Mouse (Mus musculus): Measurements from ENCODE around the gene Nsd1. TPM values are rescaled to one million over a fixed set of nuclear protein-coding genes. Genes with fewer than 3 reads are reported as not detected.

Nsd1 gene
- polyA plus RNA-seq, 1 experiment from 2014 or later, result 13.3 TPM

DNA sequence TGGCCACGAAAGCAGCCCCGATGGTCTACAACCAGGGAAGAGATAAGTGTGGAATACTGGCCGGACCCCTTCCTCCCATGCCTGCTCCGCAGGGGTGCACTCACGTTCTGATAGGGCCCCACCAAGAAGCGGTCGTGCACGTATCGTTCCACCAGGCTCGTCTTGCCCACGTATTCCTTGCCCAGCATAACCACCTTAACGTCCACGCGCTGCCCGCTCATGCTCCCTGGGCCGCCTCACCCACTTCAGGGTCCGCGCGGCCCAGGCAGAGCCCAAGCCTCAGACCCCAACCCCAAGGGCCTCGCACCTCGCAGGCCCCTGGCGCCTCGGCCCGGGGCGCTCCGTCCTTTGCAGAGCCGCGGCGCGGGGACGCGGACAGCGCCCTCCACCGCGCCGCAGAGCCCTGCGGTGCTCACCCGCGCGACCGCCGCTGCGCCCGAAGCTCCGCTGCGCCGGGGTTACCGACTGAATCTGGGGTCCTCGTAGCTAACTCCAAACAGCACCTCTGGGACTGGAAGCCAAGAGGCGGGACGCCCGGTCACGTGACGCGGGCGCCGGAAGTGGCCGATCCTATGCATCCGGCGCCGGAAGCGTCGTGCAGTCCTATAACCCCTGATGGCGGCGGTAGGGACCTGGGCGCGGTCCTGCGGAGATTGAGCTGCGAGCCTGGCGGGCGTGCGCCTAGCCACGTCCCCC lies 112.0 kb downstream of the Nsd1 start, which contains the start of gene Rab24:
TSS of gene Rab24 (minus strand) at position 513 of the 696 bp plus-strand sequence.
- peak within 1 kb of the TSS; percentile 99 for H3K4me2 ChIP-seq
- peak within 1 kb of the TSS; percentile 91 for H3K4me3 ChIP-seq (replicated peaks)
- peak; percentile 91 for ATAC-seq (ENCODE audit: insufficient read depth)
- no peaks in the 10 kb centered on the region for H3K9me3 ChIP-seq (replicated peaks)
- H3K27ac ChIP-seq (replicated peaks), result peak within 1 kb of the TSS; percentile 84
- under 1% methylated on average over 73 of the region's 73 CpGs for WGBS (ENCODE audit: insufficient replicate concordance)
- H3K9ac ChIP-seq, result peak within 1 kb of the TSS; percentile 99
- peaks cover 72% of the 10 kb centered on the region for H3K36me3 ChIP-seq (replicated peaks)
- no peaks in the 10 kb centered on the region for H3K27me3 ChIP-seq
- peaks cover 70% of the 10 kb centered on the region for H3K4me1 ChIP-seq (replicated peaks)

DNA sequence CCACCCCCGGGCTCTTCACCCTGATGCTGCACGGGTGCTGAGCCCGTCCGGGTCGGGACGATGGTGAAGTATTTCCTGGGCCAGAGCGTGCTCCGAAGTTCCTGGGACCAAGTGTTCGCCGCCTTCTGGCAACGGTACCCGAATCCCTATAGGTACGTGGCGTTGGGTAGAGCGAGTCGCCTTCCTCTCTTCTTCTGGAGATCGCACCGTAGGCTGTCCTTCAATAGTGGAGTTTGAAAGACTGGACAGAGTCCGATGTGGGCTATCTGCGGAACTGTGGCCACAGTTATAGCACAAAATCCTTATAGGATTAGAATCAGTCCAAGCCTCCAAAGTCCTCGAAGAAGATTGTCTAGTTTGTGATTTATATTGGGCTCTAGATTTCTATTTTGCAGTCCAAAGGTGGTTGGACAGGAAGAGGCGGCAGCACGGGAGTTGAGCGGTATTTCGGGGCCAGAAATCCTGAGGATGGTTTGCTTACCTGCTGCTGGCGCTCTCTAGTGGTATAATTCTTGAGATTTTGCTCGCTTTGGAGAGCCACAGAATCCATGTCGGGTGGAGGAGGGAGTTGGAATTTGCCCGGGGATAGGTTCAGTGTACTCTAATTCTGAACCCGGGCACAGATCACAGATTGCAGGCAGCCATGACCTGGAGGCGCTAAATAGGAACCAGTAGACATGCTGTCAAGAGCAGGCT lies 112.7 kb downstream of the Nsd1 start:
- H3K36me3 ChIP-seq (replicated peaks), result peaks cover 72% of the 10 kb centered on the region
- H3K9me3 ChIP-seq (replicated peaks), result no peaks in the 10 kb centered on the region
- peak; percentile 26 for ATAC-seq (ENCODE audit: insufficient read depth)
- H3K27ac ChIP-seq (replicated peaks), result peak overlapping the region; percentile 84
- peaks cover 77% of the 10 kb centered on the region for H3K4me1 ChIP-seq (replicated peaks)
- under 1% methylated on average over 31 of the region's 31 CpGs for WGBS (ENCODE audit: insufficient replicate concordance)
- peak overlapping the region; percentile 99 for H3K4me2 ChIP-seq
- no peaks in the 10 kb centered on the region for H3K27me3 ChIP-seq
- peak overlapping the region; percentile 91 for H3K4me3 ChIP-seq (replicated peaks)
- H3K9ac ChIP-seq, result peak overlapping the region; percentile 99

DNA sequence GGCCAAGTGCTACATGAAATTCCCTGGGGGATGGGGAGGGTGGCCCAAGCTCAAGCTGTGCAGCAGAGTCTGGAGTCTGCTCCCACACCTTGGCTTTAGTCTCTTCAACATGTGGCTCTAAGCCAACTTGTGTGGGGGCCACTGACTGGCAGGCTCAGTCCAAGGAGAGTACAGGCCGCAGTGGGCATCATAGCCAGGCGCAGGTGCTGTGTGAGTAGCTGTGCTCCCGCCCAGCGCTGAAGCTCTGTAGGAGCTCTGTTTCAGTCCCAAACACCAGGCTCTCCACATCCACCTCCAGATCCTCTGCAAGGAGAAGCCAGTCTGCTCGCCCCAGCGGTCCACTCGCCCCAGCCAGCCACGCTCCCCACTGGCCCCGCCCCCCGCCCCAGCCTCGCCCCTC lies 116.0 kb downstream of the Nsd1 start:
- no peak for ATAC-seq (ENCODE audit: insufficient read depth)
- Histone ChIP-seq H3K9ac (no peak overlapping the region), H3K27me3 (no peaks in the 10 kb centered on the region), H3K36me3 (replicated peaks) (peaks cover 59% of the 10 kb centered on the region), H3K27ac (replicated peaks) (no peak overlapping the region), H3K4me2 (0 out of 2 replicates have a peak overlapping the region, but pooled peaks have one; percentile 25), H3K4me1 (replicated peaks) (peaks cover 89% of the 10 kb centered on the region), H3K4me3 (replicated peaks) (0 out of 2 replicates have a peak overlapping the region, but pooled peaks have one; percentile 1), H3K9me3 (replicated peaks) (no peaks in the 10 kb centered on the region)
- 83% methylated on average over 11 of the region's 11 CpGs for WGBS (ENCODE audit: insufficient replicate concordance)

DNA sequence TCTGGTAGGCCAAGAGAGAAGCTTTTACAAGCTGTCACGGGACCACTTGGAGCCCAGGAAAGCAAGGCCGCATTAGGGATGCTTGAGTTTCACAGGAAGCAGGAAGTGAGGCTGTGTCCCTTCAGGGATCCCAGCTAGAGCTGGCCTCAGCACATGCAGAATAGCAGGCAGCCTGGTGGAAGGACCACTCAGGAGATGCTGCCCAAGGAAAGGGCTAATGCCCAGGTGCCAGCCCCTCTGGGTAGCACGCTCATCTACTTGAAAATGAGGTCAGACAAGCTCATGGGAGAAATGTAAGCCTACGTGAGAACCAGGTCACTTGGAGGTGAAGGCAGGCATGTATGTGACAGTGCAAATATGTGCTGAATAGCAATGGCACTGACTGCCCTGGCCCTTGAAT lies 117.6 kb downstream of the Nsd1 start:
- WGBS (ENCODE audit: insufficient replicate concordance), result 53% methylated on average over 4 of the region's 4 CpGs
- Histone ChIP-seq H3K9me3 (replicated peaks) (no peaks in the 10 kb centered on the region), H3K4me1 (replicated peaks) (peaks cover 88% of the 10 kb centered on the region), H3K4me2 (peak overlapping the region; percentile 96), H3K9ac (peak overlapping the region; percentile 21; the same call in 1 of the 2 replicates), H3K27me3 (0 out of 2 replicates have a peak, but pooled peaks cover 3% of the 10 kb centered on the region), H3K27ac (replicated peaks) (no peak overlapping the region), H3K36me3 (replicated peaks) (peaks cover 57% of the 10 kb centered on the region), H3K4me3 (replicated peaks) (peak overlapping the region; percentile 83)
- ATAC-seq (ENCODE audit: insufficient read depth), result no peak

DNA sequence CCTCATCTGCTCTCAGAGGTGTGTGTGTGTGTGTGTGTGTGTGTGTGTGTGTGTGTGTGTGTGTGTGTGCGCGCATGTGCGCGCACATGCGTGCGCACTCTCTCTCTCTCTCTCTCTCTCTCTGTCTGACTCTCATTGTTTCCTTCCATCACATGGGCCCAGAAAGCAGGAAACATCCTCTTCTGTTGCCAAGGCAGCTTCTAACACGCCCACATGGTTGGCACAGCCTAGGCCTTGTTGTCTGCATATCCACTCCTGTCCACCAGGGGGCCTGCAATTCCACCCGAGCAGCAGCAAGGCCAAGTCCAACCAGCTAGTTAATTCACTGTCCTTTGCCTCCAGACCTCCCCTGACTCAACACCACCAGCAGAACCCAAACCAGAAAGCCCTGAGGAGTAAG lies 118.1 kb downstream of the Nsd1 start:
- peak overlapping the region; percentile 83 for H3K4me3 ChIP-seq (replicated peaks)
- 0 out of 2 replicates have a peak overlapping the region, but pooled peaks have one; percentile 97 for H3K27ac ChIP-seq (replicated peaks)
- no peak for ATAC-seq (ENCODE audit: insufficient read depth)
- 0 out of 2 replicates have a peak, but pooled peaks cover 8% of the 10 kb centered on the region for H3K27me3 ChIP-seq
- H3K9ac ChIP-seq, result peak overlapping the region; percentile 87
- no peaks in the 10 kb centered on the region for H3K9me3 ChIP-seq (replicated peaks)
- peaks cover 83% of the 10 kb centered on the region for H3K4me1 ChIP-seq (replicated peaks)
- H3K36me3 ChIP-seq (replicated peaks), result peaks cover 57% of the 10 kb centered on the region
- peak overlapping the region; percentile 96 for H3K4me2 ChIP-seq
- WGBS (ENCODE audit: insufficient replicate concordance), result 53% methylated on average over 8 of the region's 8 CpGs

DNA sequence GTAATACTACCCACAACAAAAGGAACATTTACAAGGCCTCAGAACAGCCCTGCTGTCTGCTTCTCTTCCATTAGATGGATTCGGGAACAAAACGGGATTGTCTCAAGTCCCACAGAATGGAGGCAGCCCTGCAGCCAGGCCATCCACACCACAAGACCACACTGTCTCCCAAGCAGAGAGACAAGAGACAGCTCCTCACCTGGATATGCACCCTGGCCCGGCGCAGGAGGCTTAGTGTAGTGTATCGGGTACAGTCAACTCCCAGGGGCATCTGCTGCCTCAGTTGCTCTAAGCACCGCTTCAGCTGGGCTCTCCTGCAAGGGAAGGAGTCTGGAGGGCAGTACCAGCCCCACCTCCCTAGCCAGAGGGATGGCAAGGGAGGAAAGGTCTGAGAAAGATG lies 118.6 kb downstream of the Nsd1 start:
- 68% methylated on average over 6 of the region's 6 CpGs for WGBS (ENCODE audit: insufficient replicate concordance)
- peak overlapping the region; percentile 97 for H3K27ac ChIP-seq (replicated peaks)
- peak overlapping the region; percentile 96 for H3K4me2 ChIP-seq
- no peaks in the 10 kb centered on the region for H3K9me3 ChIP-seq (replicated peaks)
- no peak for ATAC-seq (ENCODE audit: insufficient read depth)
- H3K4me3 ChIP-seq (replicated peaks), result peak overlapping the region; percentile 83
- peaks cover 52% of the 10 kb centered on the region for H3K36me3 ChIP-seq (replicated peaks)
- H3K4me1 ChIP-seq (replicated peaks), result peaks cover 78% of the 10 kb centered on the region
- 0 out of 2 replicates have a peak, but pooled peaks cover 13% of the 10 kb centered on the region for H3K27me3 ChIP-seq
- H3K9ac ChIP-seq, result peak overlapping the region; percentile 87

DNA sequence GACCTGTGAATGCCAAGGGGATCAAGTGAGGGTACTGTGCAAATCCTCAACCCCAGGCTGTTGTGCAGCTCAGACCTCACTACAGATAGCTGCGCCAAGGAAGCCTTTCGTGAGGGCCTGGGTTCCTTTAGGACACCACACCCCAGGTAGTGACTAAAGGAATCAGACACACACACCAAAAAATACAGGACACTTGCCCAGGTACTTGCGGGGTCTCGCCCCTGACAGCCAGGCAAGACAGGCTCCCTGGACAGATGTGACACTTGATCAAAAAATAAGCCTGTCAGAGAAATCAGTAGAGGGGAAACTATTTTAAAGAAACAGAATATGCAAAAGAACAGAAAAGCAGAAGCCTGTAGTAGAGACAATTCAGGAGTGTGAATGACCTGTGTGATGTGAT lies 119.1 kb downstream of the Nsd1 start:
- no peak for ATAC-seq (ENCODE audit: insufficient read depth)
- 78% methylated on average over 4 of the region's 4 CpGs for whole genome bisulfite sequencing (ENCODE audit: insufficient replicate concordance)
- H3K9me3 ChIP-seq (replicated peaks), result no peaks in the 10 kb centered on the region
- 0 out of 2 replicates have a peak, but pooled peaks cover 13% of the 10 kb centered on the region for H3K27me3 ChIP-seq
- H3K36me3 ChIP-seq (replicated peaks), result peaks cover 48% of the 10 kb centered on the region
- peak overlapping the region; percentile 83 for H3K4me3 ChIP-seq (replicated peaks)
- peak overlapping the region; percentile 96 for H3K4me2 ChIP-seq
- peaks cover 73% of the 10 kb centered on the region for H3K4me1 ChIP-seq (replicated peaks)
- peak overlapping the region; percentile 87 for H3K9ac ChIP-seq
- H3K27ac ChIP-seq (replicated peaks), result peak overlapping the region; percentile 97

DNA sequence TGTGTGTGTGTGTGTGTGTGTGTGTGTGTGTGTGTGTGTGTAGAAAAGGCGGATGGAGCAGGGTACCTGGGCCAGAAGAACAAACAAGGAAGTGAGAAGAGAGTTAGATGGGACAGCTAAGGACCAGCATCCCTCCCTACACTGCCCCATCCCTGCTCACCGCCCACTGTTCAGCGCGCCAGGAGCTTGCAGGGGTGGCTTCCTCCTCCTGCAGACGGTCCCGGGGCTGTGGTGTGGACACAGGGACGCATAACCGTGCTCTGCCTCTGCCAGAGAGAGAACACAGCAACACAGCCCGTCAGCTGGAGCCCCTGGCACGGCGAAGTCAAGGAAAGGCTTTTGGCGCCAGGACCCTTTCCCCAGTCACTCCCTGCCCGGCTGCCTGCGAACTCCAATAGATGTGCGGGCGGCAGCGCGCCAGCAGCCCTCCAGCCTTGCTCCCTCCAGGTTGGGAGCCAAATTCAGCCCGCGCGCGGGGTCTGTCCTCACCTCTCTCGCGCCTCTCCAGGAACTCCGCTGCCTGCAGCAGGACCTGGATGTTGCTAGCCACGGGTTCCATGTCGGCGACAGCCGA lies 119.6 kb downstream of the Nsd1 start:
- Histone ChIP-seq H3K4me3 (replicated peaks) (peak overlapping the region; percentile 83), H3K27ac (replicated peaks) (peak overlapping the region; percentile 97), H3K9me3 (replicated peaks) (no peaks in the 10 kb centered on the region), H3K4me1 (replicated peaks) (peaks cover 67% of the 10 kb centered on the region), H3K27me3 (0 out of 2 replicates have a peak, but pooled peaks cover 13% of the 10 kb centered on the region), H3K9ac (peak overlapping the region; percentile 87), H3K36me3 (replicated peaks) (peaks cover 42% of the 10 kb centered on the region), H3K4me2 (peak overlapping the region; percentile 96)
- peak; percentile 33 for ATAC-seq (ENCODE audit: insufficient read depth)
- 2% methylated on average over 29 of the region's 29 CpGs for WGBS (ENCODE audit: insufficient replicate concordance)

DNA sequence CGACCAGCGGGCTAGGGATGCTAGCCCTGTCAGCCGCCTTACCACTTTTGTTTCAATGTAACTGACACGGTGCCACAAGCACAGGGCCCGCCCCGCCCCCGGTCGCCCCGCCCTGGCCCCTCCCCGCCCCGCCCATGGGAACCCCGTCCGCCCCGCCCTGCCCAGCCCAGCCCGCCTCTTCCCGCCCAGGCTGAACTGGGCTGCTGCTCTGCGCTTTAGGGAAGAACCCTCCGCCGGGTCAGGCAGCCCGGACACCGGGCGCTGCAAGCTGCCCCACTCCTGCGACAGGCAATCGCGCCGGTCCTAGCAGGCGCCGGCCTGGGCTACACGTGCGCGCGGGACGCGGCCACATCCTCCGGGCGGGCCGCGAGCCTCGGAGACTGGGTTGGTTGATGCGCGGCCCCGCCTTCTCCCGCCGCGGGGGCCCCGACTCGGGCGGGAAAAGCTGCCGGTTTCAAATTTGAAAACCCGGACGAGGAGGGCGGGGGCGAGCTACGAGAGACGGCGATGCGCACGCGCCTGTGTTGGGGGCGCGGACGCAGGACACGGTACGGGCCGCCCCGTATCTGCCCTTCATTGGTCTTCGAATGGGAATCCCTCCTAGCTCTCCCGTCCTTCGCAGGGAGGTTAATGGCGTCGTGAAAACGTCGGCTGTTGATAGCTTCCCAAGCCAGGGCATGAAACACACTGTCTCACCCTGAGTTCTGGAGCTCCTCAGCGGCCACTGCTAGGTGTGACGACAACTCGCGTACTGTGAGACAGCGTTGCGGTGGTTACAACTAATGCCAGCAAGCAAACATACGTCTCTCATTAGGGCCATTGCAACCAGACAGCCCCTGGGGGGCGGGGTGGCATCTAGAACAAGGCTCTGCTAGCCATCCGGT lies 120.3 kb downstream of the Nsd1 start, which contains the start of gene Mxd3:
TSS of gene Mxd3 (minus strand) at position 141 of the 884 bp plus-strand sequence.
- peak within 1 kb of the TSS; percentile 97 for H3K27ac ChIP-seq (replicated peaks)
- H3K36me3 ChIP-seq (replicated peaks), result peaks cover 36% of the 10 kb centered on the region
- under 1% methylated on average over 80 of the region's 82 CpGs for WGBS (ENCODE audit: insufficient replicate concordance)
- peak within 1 kb of the TSS; percentile 83 for H3K4me3 ChIP-seq (replicated peaks)
- H3K4me1 ChIP-seq (replicated peaks), result peaks cover 63% of the 10 kb centered on the region
- peak within 1 kb of the TSS; percentile 96 for H3K4me2 ChIP-seq
- ATAC-seq (ENCODE audit: insufficient read depth), result peak; percentile 89
- no peaks in the 10 kb centered on the region for H3K9me3 ChIP-seq (replicated peaks)
- H3K27me3 ChIP-seq, result 0 out of 2 replicates have a peak, but pooled peaks cover 13% of the 10 kb centered on the region
- peak within 1 kb of the TSS; percentile 87 for H3K9ac ChIP-seq

All from liver, embryonic 15.5 days (tissue).